Mouse (Mus musculus) stomach, postnatal 0 days (tissue): ENCODE measurements at regions not wholly inside any gene's neighbourhood (a gene's known extent, or its start where the extent isn't known, plus 50 kb on each side); places are given as distances from the start of the nearest gene placed in this dataset.

Source experiments
- ATAC-seq: fragments of 200-750 bp; cut with Nextera tagmentation; 2 replicates; pipeline ENCODE4 v1.8.0; 2017; ENCODE audit not compliant: low FRiP score, low TSS enrichment
- DNase-seq: peaks from one replicate; pipeline ENCODE4 v3.0.0-alpha.2; 2016; ENCODE audit warnings: low spot score
- H3K27ac ChIP-seq: fragments of 300-500 bp; sonication (generic); replicated peaks from 2 replicates; pipeline ENCODE4 v1.5.1; 2014; ENCODE audit warnings: mild to moderate bottlenecking, control low read depth
- H3K27me3 ChIP-seq: fragments of 300-500 bp; sonication (generic); 2 replicates; pipeline ENCODE4 v1.6.1; 2014; ENCODE audit warnings: low read length; ENCODE audit not compliant: control insufficient read depth, insufficient read depth
- H3K36me3 ChIP-seq: fragments of 300-500 bp; sonication (generic); 2 replicates; pipeline ENCODE4 v1.6.1; 2014; ENCODE audit warnings: low read length, mixed read lengths; ENCODE audit not compliant: control insufficient read depth, insufficient read depth
- H3K4me1 ChIP-seq: fragments of 300-500 bp; sonication (generic); replicated peaks from 2 replicates; pipeline ENCODE4 v1.6.1; 2014; ENCODE audit warnings: antibody characterized with exemption; ENCODE audit not compliant: control insufficient read depth, insufficient read depth
- H3K4me2 ChIP-seq: fragments of 300-500 bp; sonication (generic); replicated peaks from 2 replicates; pipeline ENCODE4 v1.6.1; 2014; ENCODE audit warnings: low read depth, mild to moderate bottlenecking, control low read depth, moderate library complexity
- H3K4me3 ChIP-seq: fragments of 300-500 bp; sonication (generic); 2 replicates; pipeline ENCODE4 v1.5.1; 2014; ENCODE audit warnings: low read depth, low read length, control low read depth
- H3K9ac ChIP-seq: fragments of 300-500 bp; sonication (generic); 2 replicates; pipeline ENCODE4 v1.6.1; 2014; ENCODE audit warnings: mild to moderate bottlenecking, low read length, control low read depth, mixed read lengths
- H3K9me3 ChIP-seq: fragments of 300-500 bp; sonication (generic); 2 replicates; pipeline ENCODE4 v1.6.1; 2016; ENCODE audit warnings: low read length; ENCODE audit not compliant: control insufficient read depth
- CTCF ChIP-seq: IDR thresholded peaks from 2 replicates; pipeline ENCODE4 v1.5.1; 2016; ENCODE audit warnings: antibody characterized with exemption, low read depth, mild to moderate bottlenecking, moderate library complexity
- EP300 ChIP-seq: optimal IDR thresholded peaks from 2 replicates; pipeline ENCODE3; 2016; ENCODE audit warnings: antibody characterized with exemption
- WGBS: fragments of 180-500 bp; shearing (Covaris S2); extraction: QIAGEN DNeasy Blood & Tissue Kit; methylation state at CpG from one replicate; pipeline ENCODE4 v1.1.7; 2014; 5-methylcytosine and 5-hydroxymethylcytosine counted together

DNA sequence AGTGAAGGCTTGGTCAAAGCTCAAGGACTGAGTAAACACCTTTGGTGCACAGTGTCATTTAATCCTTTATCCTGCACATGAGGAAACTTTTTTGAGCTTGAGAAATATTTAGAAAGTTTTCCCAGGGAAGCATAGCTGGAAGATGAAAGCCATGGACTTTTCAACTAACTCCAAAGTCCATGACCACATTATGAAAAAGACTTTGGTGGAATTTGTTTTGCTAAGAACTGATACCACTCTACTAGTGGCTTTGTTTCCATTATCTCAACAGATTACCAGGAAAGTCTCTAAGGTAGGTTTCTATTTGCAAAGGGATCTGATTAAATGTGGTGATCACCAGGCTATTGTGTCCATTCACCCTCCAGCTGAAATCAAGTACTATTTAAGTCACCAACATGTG lies 107.2 kb upstream of the Cop1 start:
- DNase-seq, result no peak
- no peaks in the 10 kb centered on the region for H3K36me3 ChIP-seq
- H3K9ac ChIP-seq, result no peak overlapping the region
- no peak overlapping the region for H3K27ac ChIP-seq
- H3K27me3 ChIP-seq, result no peaks in the 10 kb centered on the region
- H3K4me2 ChIP-seq, result no peak overlapping the region
- H3K4me3 ChIP-seq, result no peak overlapping the region
- H3K4me1 ChIP-seq, result no peaks in the 10 kb centered on the region
- peak; percentile 45; the same call in 1 of the 2 replicates for ATAC-seq
- H3K9me3 ChIP-seq, result no peaks in the 10 kb centered on the region
- TF ChIP-seq EP300 (no peak), CTCF (no peak)

DNA sequence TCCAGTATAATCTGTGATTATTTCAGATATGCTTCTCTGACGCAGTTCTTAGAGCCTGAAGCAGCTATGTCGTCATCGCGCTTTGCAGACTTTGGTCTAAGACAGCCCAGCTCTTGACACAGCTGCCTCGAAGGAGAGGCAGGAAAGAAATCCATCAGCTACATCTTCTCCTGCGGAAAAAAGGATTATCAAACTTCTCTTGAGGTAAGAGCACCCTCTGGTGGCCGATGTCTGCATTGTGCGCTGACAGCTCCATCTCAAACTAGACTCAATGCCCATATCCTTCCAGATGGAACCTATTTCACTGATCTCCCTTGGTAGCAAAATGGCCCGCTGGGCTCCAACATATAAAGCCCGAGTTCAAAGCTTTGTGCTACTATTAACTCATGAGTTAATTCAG lies 96.8 kb upstream of the Cop1 start:
- H3K4me2 ChIP-seq, result peak overlapping the region; percentile 35
- H3K27me3 ChIP-seq, result no peaks in the 10 kb centered on the region
- no peak overlapping the region for H3K9ac ChIP-seq
- 8% methylated on average over 10 of the region's 10 CpGs for WGBS
- H3K4me1 ChIP-seq, result no peaks in the 10 kb centered on the region
- no peaks in the 10 kb centered on the region for H3K36me3 ChIP-seq
- ATAC-seq, result 0 out of 2 replicates have a peak, but pooled peaks have one; percentile 59
- H3K4me3 ChIP-seq, result no peak overlapping the region
- peak; percentile 75 for DNase-seq
- TF ChIP-seq CTCF, result peak; percentile 94
- no peak for TF ChIP-seq EP300
- no peak overlapping the region for H3K27ac ChIP-seq
- no peaks in the 10 kb centered on the region for H3K9me3 ChIP-seq

DNA sequence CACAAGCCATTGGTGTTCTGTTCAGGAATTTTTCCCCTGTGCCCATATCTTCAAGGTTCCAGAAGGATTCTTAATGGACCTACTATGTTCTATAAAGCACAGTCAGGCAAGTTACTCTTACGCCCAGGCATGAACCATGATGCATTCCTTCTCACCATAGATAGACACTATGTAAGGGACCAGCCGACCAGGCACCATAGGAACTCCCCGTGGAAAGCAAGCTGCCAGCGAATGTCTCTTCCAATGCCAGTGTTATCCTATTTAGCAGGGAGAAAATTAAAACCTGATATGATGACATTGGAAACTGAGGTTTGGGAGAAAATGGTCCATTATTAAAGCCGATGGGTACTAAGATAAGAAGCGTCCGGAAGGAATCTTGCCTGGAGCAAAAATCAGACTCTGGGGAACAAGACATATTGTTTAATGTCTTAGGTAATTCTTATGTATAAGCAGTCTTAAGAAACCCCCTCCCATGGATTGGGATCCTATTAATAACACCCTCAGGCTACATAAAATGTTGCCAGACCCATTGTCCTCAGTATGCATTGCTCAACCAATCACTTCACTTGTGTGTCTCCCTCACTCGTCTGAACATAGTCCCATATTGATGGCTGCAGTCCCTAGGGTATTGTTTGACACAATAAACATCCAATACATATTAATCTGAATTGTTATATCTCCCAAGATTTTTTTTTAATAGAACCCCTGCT lies 84.2 kb upstream of the Cop1 start:
- TF ChIP-seq CTCF (no peak), EP300 (no peak)
- Histone ChIP-seq H3K36me3 (no peaks in the 10 kb centered on the region), H3K4me2 (no peak overlapping the region), H3K9me3 (no peaks in the 10 kb centered on the region), H3K4me1 (no peaks in the 10 kb centered on the region), H3K27me3 (no peaks in the 10 kb centered on the region), H3K27ac (no peak overlapping the region), H3K4me3 (no peak overlapping the region), H3K9ac (no peak overlapping the region)
- no peak for ATAC-seq
- DNase-seq, result no peak
- WGBS, result 89% methylated on average over 8 of the region's 8 CpGs

DNA sequence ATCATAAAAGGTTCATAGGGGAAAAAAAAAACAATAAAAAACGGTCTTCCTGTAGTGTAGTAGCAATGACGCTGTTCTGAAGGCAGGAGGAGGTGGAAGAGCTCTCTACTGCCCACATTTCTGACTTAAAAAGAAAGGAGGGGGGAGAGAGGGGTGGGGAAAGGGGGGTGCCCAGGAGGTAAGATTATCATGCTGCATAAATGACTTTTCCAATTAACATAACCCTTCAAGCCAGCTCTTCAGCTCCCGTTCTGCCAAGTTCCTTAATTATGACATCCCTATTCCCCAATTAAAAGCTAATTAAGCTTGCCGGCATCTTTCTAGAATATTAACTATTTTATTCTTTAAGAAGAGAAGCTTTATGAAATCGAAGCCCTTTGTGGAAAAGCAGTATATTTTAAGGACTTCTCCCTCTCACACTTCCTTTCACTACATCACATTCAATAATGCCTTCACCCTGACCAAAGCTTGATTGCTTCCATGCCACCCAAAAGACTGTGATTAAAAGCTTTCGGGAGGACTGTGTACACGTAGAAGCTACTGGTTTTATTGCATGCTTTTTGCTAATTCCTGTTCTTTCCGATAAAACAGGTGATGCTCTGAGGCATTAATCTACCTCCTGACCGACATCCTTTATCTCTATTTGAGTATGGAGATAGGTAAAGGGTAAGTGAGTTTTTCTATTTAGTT lies 83.5 kb upstream of the Cop1 start:
- H3K4me2 ChIP-seq, result no peak overlapping the region
- H3K9me3 ChIP-seq, result no peaks in the 10 kb centered on the region
- no peaks in the 10 kb centered on the region for H3K4me1 ChIP-seq
- WGBS, result 72% methylated on average over 9 of the region's 9 CpGs
- no peak overlapping the region for H3K27ac ChIP-seq
- no peaks in the 10 kb centered on the region for H3K27me3 ChIP-seq
- no peak overlapping the region for H3K4me3 ChIP-seq
- no peak for DNase-seq
- H3K36me3 ChIP-seq, result no peaks in the 10 kb centered on the region
- H3K9ac ChIP-seq, result no peak overlapping the region
- ATAC-seq, result no peak
- no peak for TF ChIP-seq EP300
- no peak for TF ChIP-seq CTCF

DNA sequence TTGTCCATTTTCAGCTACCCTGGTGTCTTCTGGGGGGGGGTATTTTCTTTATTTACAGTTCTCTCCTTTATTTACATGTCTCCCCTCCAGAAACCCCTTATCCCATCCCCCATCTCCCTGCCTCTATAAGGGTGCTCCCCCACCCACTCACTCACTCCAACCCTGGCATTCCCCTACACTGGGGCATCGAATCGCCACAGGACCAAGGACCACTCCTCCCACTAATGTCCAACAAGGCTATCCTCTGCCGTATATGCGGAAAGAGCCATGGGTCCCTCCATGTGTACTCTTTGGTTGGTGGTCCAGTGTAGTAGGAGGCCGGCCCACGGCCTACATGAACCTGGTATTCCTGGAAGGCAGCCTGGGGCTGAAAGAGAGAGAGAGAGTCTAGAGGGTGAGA lies 82.9 kb upstream of the Cop1 start:
- no peaks in the 10 kb centered on the region for H3K9me3 ChIP-seq
- no peak overlapping the region for H3K27ac ChIP-seq
- H3K4me3 ChIP-seq, result no peak overlapping the region
- H3K9ac ChIP-seq, result no peak overlapping the region
- H3K36me3 ChIP-seq, result no peaks in the 10 kb centered on the region
- TF ChIP-seq CTCF (no peak), EP300 (no peak)
- whole genome bisulfite sequencing, result 83% methylated on average over 6 of the region's 6 CpGs
- no peak overlapping the region for H3K4me2 ChIP-seq
- ATAC-seq, result no peak
- no peaks in the 10 kb centered on the region for H3K27me3 ChIP-seq
- no peak for DNase-seq
- H3K4me1 ChIP-seq, result no peaks in the 10 kb centered on the region

DNA sequence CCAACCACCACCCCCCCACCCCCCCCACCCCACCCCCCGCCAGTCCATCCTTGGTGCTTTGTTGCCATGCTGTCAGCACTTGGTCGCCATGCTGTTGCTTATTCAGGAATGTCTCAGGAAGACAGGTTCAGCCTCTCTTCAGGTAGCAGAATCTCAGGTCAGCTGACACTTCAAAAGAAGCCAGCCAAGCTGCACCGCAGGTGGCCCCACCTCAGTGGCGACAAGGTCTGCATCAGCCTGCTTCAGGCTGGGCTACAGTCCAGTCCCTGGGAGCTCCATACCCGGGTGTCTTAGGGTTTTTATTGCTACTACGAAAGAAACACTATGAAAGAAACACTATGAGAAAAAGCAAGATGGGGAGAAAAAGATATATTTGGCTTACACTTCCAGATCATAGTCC lies 82.4 kb upstream of the Cop1 start:
- Histone ChIP-seq H3K9me3 (no peaks in the 10 kb centered on the region), H3K27ac (no peak overlapping the region), H3K4me3 (no peak overlapping the region), H3K36me3 (no peaks in the 10 kb centered on the region), H3K4me2 (no peak overlapping the region), H3K27me3 (no peaks in the 10 kb centered on the region), H3K9ac (no peak overlapping the region), H3K4me1 (no peaks in the 10 kb centered on the region)
- no peak for ATAC-seq
- DNase-seq, result no peak
- WGBS, result 38% methylated on average over 6 of the region's 6 CpGs
- TF ChIP-seq CTCF (no peak), EP300 (no peak)
